Mouse (Mus musculus): ENCODE measurements around the gene Unc13c.

Unc13c gene

DNA sequence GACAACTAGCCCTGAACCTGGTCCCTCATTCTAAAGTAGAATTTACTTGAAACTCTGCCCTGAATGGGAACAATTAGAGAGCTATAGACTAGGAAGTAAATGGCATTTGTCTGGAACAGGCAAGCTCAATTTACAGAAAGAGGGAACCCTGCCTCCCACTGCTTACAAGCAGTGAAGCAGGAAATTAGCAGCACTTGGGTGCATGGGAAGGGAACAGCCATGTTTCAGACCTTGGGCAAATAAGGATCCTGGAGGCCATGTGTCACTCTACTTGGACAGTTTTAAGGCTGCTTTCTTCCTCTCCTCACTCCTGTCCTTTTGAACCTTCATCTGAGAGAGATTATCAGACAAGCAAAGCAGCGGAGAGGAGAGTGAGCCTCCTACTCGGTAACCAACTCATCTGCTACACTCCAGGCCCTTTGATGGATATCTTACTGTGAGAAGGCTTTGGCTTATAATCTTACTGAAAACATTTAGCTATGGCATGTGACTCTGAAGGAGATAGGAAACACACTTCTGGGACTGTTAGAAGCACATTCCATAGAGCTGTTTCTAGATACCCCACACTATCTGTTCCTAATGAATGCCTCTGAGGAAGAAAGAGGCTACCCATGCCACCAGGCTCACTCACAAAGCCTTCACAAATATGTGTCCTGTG lies 101.2 kb downstream of the Unc13c start:
- DNase-seq: no peak

DNA sequence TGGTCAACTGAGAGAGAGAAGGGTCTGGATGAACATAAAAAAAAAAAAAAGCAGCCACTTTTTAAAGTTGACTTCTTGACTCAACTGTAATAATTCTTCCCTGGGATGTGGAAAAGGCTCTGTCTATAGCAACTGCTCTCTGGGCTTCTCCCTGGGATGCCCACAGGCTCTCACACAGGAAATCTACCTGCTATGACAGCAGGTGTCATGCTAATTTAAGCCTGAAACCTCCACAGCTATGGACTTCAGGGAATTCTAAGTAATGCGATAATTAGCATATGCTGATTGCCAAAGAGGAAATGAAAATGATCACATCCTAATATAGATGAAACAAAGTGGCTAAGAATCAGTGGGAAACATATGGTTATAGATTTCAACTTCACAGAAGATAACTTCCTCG lies 102.1 kb downstream of the Unc13c start:
- no peak for DNase-seq

DNA sequence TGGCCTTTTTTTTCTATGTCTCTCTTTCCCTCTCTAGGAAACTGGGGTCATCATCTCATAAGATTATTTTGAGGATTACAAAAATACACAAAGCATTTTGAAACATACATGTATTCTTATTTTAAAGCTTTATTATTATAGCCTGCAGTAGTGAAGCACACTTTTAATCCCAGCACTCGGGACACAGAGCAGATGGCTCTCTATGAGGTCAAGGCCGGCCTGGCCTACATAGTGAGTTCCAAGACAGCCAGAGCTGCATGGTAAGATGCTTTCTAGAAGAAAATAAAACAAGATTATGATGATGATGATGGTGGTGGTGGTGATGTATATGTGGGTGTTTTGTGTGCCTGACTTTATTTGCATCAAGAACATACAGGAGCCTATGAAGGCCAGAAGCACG lies 109.3 kb downstream of the Unc13c start:
- DNase-seq: no peak

DNA sequence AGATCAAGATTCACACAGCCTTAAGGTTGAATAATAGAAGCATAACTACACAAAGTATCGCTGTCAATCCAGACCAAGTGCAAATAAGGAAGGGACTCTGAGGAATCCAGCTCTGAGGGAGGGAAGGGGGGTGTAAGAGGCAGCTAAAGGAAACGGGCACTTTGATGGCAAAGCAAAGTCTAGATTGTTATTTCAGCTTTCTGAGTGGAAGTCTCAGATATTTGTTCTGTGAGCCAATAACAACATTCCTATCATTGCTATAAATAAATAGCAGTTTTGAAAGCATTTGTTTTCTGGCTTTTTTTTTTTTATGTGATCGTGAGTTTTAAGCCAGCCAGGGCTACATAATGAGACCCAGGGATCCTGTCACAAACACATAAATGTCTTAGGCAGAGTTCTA lies 114.5 kb downstream of the Unc13c start:
- no peak for DNase-seq

DNA sequence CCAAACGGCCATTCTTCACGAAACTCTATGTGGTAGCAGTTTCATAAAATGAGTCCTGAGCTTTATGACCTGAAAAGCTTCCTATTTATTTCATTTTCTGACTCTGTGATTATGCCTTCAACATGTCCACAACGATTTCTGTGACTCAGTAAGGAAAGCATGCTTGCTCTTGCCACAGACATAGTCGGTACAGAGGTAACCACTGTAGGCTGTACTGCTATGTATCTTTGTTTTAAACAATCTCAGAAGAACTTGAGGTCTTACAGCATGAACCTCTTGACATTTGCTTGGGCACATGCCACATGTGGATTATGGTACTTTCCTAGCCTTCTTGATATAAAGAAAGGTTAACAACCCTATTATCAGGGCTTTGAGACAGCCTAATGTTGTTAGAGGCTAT lies 162.1 kb downstream of the Unc13c start:
- DNase-seq: no peak

DNA sequence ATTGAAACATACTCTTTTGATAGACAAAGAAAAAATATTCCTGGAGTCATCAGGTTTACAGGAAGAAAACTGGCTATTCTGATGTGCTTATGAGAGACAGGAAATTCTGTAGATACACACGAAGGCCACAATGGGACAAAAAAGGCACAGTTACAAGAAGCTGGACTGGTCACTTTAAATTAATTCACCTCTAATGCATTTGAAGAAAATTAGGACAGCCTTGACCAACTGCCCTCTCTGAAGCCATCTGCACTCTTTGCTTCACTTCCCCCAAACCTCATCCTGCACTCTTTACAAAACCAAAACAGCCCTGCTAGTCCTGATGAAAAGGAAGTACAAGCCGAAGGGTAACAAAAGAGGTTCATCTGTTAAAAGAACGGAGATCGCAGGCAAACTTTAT lies 194.2 kb downstream of the Unc13c start:
- peak; percentile 38 for DNase-seq

DNA sequence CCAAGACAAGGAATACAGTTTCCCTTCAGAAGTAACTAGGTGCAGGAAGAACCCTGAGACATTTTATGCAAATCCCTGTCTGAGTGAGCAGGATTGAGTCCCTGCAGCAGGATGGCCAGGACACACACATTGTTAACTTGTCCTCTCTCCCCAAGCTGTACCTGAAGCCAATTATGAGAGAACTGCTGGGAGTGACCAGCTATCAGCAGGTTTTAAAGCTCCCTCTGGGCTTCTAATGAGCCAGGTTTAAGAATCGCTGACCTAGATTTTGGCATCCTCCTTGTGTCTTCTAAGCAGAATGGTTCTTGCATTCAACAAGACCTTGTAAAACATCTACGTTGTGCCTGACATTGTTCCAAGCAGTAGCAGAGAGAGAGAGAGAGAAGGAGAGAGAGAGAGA lies 213.6 kb downstream of the Unc13c start:
- DNase-seq: peak; percentile 16

DNA sequence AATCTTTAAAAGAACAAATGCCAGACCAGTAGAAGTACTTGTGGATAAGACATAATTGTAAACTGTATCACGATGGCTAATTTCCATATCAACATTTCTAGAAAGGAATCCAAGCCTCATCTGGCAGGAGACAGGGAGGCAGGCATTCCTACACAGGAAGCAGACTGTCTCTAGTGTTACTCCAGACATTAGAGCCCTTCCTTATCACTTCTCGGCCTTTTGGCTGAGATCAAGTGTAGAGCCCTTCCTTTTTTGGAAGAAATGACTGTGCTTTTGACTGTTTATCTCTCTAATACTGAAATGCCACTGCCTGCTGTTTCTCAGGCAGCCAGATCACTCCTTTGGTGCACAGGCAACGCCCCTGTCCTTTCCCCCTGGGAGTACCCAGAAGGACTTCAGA lies 215.3 kb downstream of the Unc13c start:
- no peak for DNase-seq

DNA sequence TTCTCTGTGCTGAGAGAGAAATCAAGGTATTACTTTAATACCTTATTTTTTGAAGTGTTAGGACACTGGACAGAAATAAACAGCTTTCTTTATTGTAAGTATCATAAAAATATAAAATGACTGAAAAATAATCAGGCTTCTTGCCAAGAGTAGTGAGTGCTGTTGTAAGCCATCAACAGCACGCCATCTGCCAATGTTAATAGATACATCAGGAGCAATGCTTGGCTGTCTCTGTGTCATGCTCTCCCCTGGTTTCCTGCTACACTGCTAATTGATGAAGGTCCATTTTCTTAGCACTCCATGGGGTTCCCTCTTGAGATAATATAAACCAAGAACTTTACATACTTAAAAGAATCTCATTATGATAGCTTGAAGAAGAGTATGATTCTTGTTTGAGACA lies 217.4 kb downstream of the Unc13c start:
- no peak for DNase-seq

DNA sequence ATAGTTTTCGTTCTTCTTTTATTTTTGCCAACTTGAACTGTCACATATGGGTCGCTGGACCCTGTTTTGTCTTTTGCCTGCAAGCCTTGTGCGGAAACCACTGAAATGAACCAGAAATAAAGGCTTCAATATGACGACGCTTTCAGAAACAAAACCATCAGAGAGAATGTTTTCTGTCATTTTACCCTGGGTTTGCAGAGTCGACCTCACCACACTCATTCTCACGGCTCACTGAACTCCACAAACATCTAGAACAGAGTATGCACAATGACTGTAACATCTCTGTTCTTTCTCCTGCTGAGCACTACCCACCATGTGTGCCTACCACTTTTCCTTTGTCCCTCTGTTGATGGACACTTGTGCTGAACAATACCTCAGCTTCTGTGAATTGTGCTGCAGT lies 234.3 kb downstream of the Unc13c start:
- no peak for DNase-seq

DNA sequence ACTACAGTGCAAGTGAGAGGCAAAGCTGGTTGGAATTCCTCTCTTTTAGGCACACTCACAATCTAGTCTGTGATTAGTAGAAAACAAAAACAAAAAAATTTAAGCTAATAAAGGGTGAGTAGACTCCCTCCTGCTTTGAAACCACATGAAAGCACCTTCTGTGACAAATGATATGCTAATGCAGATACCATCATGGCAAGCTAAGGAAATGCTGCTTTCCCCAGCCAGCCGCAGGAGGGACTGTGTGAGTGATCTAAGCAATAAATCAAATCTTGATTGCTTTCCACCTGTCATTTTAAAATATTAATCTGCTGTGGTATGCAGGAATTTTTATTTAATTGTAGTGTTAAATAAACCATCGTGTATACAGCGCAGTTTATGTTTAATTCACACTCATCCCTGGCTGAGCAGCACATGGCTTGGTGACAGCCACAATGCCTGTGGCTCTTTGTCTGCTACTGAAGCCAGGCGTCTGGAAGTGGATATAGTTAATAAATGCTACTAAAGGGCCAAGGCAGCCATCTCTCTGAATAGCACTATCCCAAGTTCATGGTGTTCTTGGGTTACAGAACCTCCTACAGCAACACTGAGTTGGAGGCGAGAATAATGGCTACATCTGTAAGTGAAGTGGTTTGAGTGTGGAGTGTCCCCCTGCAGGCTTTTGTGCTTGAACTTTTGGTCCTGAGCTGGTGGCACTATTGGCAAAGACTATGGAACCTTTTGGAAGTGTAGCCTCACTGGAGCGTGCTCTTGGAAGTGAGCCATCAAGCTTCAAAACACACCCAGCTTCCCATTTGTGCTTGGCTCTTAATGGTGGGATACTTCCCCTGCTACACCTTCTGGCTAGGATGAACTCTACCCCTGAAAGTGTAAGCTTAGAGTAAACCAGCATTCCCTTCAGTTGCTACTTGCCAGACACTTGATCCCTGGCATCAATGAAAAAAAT lies 242.8 kb downstream of the Unc13c start:
- DNase-seq: no peak

DNA sequence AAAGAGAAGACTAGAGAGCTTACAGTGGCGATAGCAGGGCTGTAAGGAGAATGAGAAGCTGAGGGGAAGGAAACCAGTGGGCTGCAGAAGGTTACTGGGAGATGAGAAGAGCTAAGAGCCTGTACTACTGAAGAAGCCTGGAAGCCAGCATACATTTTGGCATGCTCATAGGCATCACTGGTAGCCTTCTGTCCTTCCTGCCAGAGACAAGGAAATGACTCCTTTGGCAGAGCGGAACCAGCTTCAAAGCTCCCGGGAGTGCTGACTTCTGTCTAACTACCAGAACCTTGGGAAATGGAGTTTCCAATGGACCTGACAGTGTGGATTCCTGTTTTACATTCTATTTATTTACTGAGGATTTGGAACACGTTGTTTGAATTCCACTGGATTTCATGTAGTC lies 244.0 kb downstream of the Unc13c start:
- no peak for DNase-seq

DNA sequence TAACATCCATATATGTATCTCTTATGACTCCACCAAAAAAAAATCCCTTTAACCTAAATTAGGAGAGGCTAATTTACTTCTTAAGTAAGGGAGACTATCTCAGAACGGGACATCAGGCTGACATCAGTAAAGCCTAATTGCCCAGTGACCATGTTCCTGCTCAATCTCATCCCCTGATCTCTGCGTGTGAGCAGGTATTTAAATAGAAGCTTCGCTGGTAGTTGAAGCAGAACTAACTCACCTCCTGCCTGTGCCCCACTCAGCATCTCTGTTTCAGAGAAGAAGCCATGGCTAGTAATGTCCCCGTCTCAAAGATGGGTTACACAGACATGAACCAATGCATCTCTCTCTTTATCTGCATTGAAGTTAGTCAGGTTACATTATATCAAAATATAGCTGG lies 255.3 kb downstream of the Unc13c start:
- no peak for DNase-seq

DNA sequence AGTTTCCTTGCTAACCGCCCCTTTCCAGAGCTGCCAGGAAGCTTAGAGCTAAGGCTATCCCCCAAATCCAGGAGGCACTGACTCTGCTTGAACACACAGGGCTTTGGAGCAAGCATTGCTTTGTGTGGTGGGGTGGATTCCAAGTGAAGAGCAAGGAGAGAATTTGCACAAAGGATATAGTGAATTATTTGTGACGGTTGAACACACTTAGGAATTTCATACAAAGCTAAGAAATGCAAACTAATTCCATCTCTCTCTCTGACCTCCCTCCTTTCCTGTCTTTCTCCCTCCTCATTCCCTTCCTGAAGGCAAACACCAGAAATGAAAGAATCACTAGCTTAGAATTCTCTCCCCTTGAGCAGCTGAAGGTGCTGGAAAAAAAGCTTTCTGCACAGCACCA lies 271.7 kb downstream of the Unc13c start:
- DNase-seq: no peak

DNA sequence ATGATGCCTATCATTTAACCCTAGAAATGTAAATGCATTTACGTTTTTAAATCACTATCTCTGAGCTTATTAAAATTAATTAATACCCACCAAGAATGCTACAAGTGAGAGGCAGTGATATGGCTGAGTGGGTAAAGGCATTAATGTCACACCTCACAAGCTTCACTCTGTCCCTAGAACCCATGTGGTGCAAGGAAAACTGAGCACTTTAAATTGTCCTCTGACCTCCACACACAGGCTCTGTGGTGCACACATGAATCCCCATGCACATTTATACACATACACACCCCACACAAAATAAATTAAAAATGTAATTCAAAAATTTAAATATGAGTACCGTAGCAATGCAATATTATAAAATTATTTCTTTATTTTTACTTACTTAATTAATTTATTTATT lies 287.2 kb downstream of the Unc13c start:
- no peak for DNase-seq

DNA sequence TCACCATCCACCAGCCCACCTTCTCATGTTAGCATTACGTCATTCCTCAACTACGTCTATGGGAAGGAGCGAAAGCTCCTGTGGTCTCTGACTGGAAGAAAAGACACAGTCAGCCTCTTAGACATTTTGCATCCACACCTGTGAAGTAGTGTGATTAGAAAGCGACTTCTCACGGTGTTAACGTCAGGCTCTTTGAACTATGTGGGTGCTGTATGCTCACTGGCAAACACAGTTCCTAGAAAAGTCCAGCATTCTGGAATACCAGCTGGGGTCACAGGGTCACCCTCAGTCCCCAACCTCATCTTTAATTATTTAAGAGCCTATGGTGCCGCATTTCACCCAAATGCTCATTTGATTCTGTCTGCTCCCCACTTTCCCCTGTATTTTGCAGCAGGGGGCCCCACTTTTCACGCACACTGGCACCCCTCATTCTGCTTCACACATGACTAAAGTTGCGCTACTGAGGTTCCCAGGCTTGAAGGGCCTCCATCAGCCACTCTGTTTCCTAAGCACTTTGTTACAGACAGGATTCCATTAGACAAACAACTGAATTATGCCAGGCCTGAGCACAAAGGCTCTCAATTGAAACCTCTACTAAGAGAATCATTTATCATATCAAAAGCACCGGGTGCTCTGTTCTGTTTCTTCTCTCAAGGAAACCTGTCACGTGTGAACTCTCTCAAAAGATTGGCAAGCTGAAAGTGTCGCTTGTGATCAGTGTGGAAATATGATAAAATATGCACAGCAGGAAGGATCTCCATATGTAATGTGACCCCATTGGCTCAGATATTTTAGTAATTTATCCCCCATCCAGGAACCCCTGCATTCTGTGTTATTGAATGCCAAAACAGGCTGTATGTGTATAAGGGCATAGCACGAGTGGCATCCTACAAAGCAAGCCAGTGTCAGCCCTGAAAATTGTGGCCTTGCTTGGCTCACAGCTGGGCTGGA lies 287.9 kb downstream of the Unc13c start:
- no peak for DNase-seq

DNA sequence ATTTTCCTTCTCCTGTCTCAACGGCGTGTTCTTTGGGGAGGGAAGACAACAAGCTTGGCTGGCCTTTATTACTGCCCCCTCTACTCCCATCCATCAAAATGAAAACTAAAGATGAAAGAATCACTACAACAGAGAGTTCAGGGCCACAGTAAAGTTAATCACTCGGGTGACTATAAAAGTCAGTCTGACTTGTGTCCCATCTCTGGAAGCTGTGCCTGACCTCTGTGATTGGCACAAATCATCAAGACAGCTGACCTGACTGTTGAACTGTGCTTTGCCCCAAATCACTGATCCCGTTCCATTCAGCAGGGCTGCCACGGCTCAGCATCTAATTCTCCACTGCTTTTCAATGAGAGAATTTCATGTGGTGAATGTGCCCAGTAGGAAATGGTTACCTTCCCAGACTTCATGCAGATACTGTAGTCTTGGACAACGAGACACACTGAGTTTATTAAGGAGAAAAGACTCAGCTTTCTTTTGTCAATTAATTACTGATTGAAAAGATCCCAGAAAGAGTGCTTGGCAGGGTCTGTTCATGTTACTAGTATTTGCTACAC lies 297.0 kb downstream of the Unc13c start:
- no peak for DNase-seq

DNA sequence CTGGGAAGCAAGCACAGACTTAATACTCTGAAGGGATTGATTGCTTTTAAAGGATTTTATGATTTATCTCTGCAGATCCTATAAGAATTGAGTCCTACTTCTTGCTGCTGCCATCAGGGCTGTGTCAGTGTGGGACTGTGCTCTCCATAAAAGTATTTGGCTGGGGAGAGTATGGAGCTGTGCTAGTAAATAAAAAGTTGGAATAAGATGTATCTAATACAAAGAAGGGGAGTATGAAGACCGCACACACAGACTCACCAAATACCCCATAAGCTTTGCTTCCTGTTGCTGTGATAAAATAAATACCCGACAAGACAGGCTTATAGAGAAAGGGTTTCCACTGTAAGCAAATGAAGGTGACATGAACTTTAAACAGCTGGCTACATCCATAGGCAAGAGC lies 298.7 kb downstream of the Unc13c start:
- DNase-seq: no peak

DNA sequence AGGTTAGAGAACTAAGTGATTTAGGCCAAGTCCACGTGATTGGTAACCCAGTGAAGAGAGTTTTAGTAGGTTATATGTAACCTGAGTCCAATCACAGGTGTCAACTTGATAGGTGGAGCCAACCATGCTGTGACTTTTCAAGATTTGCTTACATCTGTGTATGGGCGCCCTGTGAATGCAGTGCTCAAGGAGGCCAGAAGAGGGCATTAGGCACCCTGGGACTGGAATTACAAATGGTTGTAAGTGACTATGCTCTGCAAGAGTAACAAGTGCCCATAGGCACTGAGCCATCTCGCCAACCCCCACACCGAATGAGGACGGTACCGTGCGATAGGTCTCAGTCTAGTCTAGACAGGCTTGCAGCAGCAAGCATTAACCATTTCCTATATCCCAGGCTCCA lies 305.9 kb downstream of the Unc13c start:
- DNase-seq: no peak

DNA sequence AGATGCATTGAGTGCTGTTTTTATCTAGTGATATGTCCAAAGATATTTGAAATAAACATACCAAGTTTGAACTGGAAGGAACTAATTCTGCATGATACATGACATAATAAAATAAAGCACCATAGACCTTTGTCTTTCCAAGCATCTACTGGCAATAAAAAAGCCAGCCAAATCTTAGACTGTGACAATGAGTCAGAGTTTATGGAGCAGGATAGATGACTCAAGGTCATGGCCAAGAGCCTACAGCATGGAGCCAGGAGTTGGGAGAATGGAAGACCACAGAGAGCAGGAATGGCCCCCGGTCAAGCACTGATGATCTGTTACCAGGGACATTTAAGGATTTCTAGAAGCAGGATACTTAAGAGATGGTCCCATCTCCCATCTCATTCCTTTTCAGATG lies 319.7 kb downstream of the Unc13c start:
- DNase-seq: no peak

DNA sequence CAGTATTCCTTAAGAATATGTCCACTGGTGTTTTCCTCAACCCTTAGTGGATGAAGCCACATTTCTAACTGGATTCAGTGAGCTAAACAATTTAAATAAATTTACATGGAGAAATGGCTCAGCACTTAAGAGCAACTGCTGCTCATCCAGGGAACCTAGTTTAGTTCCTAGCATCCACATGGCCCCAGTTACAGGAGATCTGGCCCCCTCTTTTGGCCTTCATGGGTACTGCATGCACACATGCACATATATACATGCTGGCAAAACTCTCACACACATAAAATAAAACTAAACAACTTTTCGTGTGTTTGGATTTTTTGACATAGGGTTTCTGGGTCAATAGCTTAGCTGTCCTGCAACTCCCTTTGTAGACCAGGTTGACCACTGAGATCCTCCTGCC lies 330.6 kb downstream of the Unc13c start:
- no peak for DNase-seq

DNA sequence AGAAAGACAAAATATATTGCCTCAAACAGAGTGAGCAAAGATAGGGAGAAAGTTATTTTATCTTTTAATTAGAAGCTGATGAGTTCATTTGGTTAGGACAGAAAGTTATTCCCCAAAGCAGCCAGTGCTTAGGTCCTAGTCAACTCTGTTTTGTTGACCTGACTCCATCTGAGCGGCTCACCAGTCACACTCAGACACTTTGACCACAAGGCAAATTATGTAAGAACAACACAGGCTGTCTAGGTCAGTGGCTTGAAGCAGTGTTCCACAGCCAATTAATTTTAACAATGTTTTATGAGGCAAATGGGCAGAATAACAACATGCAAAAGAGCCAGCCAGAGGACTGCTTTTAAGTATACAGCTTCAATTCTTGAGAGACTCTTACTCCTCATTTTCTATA lies 343.6 kb downstream of the Unc13c start:
- no peak for DNase-seq

DNA sequence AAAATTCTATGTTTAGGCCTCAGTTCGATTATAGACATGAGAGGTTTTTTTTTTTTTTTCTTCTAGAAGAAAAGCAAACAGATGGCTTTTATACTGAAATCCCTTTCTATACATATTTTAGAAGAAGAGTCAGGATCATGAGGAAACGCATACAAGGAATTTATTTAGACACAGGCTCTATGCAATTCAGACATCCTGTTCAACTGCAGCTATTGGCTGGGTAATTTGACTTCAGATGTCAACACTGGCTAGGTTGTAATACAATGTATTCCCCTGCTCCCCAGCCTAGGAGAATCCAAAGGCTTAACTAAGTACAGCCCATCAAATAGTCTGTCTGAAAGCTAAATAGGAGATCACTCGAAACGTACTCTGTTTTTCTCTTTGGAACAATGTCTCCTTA lies 355.9 kb downstream of the Unc13c start:
- no peak for DNase-seq
